Mouse (Mus musculus): ENCODE measurements at regions not wholly inside any gene's neighbourhood (a gene's known extent, or its start where the extent isn't known, plus 50 kb on each side); places are given as distances from the start of the nearest gene placed in this dataset.

GRCm38 (mm10) chr11:22671791-22672490 lies 160.1 kb downstream of the Tmem17 start:
- ATAC-seq (ENCODE audit: insufficient read depth, low read depth) (peak; percentile 36; the same call in 1 of the 2 replicates), DNase-seq (ENCODE audit: low spot score) (no peak)
- no peak overlapping the region for H3K4me2 ChIP-seq (ENCODE audit: low read depth, low read length)
- WGBS = 48% methylated on average over 5 of the region's 5 CpGs
- no peak overlapping the region for H3K9ac ChIP-seq (replicated peaks; ENCODE audit: low read depth, low read length)
- no peaks in the 10 kb centered on the region for H3K36me3 ChIP-seq (replicated peaks; ENCODE audit: control insufficient read depth, insufficient read depth, low read length)
- no peaks in the 10 kb centered on the region; the same call in 1 of the 2 replicates for H3K4me1 ChIP-seq (ENCODE audit: control insufficient read depth, insufficient read depth)
- peak overlapping the region; percentile 40; the same call in 1 of the 2 replicates for H3K27ac ChIP-seq (ENCODE audit: low read depth)
- H3K4me3 ChIP-seq (ENCODE audit: low read depth, low read length) = no peak overlapping the region
- H3K27me3 ChIP-seq (ENCODE audit: control insufficient read depth, insufficient read depth, low read length) = no peaks in the 10 kb centered on the region
- H3K9me3 ChIP-seq (replicated peaks; ENCODE audit: control insufficient read depth, low read length) = no peaks in the 10 kb centered on the region
- TF ChIP-seq EP300 (IDR thresholded peaks at IDR 0.05; ENCODE audit: low read depth) = no peak
- TF ChIP-seq CTCF (IDR thresholded peaks at IDR 0.05; ENCODE audit: low read depth) = no peak

GRCm38 (mm10) chr11:22675047-22675446 lies 163.2 kb downstream of the Tmem17 start:
- no peaks in the 10 kb centered on the region; the same call in 1 of the 2 replicates for H3K4me1 ChIP-seq (ENCODE audit: control insufficient read depth, insufficient read depth)
- 46% methylated on average over 3 of the region's 3 CpGs for WGBS
- H3K27me3 ChIP-seq (ENCODE audit: control insufficient read depth, insufficient read depth, low read length) = no peaks in the 10 kb centered on the region
- 0 out of 2 replicates have a peak overlapping the region, but pooled peaks have one; percentile 2 for H3K27ac ChIP-seq (ENCODE audit: low read depth)
- no peak overlapping the region for H3K9ac ChIP-seq (replicated peaks; ENCODE audit: low read depth, low read length)
- no peaks in the 10 kb centered on the region for H3K9me3 ChIP-seq (replicated peaks; ENCODE audit: control insufficient read depth, low read length)
- no peaks in the 10 kb centered on the region for H3K36me3 ChIP-seq (replicated peaks; ENCODE audit: control insufficient read depth, insufficient read depth, low read length)
- ATAC-seq (ENCODE audit: insufficient read depth, low read depth) = no peak
- TF ChIP-seq CTCF (IDR thresholded peaks at IDR 0.05; ENCODE audit: low read depth) (no peak), EP300 (IDR thresholded peaks at IDR 0.05; ENCODE audit: low read depth) (no peak)
- no peak overlapping the region for H3K4me2 ChIP-seq (ENCODE audit: low read depth, low read length)
- no peak overlapping the region for H3K4me3 ChIP-seq (ENCODE audit: low read depth, low read length)
- no peak for DNase-seq (ENCODE audit: low spot score)

- WGBS = 90% methylated on average over 1 of the region's 1 CpGs
- no peaks in the 10 kb centered on the region; the same call in 1 of the 2 replicates for H3K4me1 ChIP-seq (ENCODE audit: control insufficient read depth, insufficient read depth)
- no peak for DNase-seq (ENCODE audit: low spot score)
Observed at GRCm38 (mm10) chr11:22675754-22676153, 163.9 kb downstream of the Tmem17 start.

GRCm38 (mm10) chr11:22677337-22677736 lies 165.4 kb downstream of the Tmem17 start:
- no peak for ATAC-seq (ENCODE audit: insufficient read depth, low read depth)
- Histone ChIP-seq H3K4me3 (ENCODE audit: low read depth, low read length) (no peak overlapping the region), H3K36me3 (replicated peaks; ENCODE audit: control insufficient read depth, insufficient read depth, low read length) (no peaks in the 10 kb centered on the region), H3K4me1 (ENCODE audit: control insufficient read depth, insufficient read depth) (no peaks in the 10 kb centered on the region; the same call in 1 of the 2 replicates), H3K9ac (replicated peaks; ENCODE audit: low read depth, low read length) (no peak overlapping the region), H3K9me3 (replicated peaks; ENCODE audit: control insufficient read depth, low read length) (no peaks in the 10 kb centered on the region), H3K4me2 (ENCODE audit: low read depth, low read length) (no peak overlapping the region), H3K27me3 (ENCODE audit: control insufficient read depth, insufficient read depth, low read length) (no peaks in the 10 kb centered on the region), H3K27ac (ENCODE audit: low read depth) (no peak overlapping the region)
- TF ChIP-seq EP300 (IDR thresholded peaks at IDR 0.05; ENCODE audit: low read depth) (no peak), CTCF (IDR thresholded peaks at IDR 0.05; ENCODE audit: low read depth) (peak; percentile 67)
- WGBS = 30% methylated on average over 2 of the region's 2 CpGs
- DNase-seq (ENCODE audit: low spot score) = no peak

More at GRCm38 (mm10) chr11:22675754-22676153, 163.9 kb downstream of the Tmem17 start:
- TF ChIP-seq EP300 (IDR thresholded peaks at IDR 0.05; ENCODE audit: low read depth) = no peak
- TF ChIP-seq CTCF (IDR thresholded peaks at IDR 0.05; ENCODE audit: low read depth) = no peak
- no peak for ATAC-seq (ENCODE audit: insufficient read depth, low read depth)
- Histone ChIP-seq H3K9ac (replicated peaks; ENCODE audit: low read depth, low read length) (no peak overlapping the region), H3K36me3 (replicated peaks; ENCODE audit: control insufficient read depth, insufficient read depth, low read length) (no peaks in the 10 kb centered on the region), H3K27ac (ENCODE audit: low read depth) (no peak overlapping the region), H3K4me3 (ENCODE audit: low read depth, low read length) (no peak overlapping the region), H3K27me3 (ENCODE audit: control insufficient read depth, insufficient read depth, low read length) (no peaks in the 10 kb centered on the region), H3K4me2 (ENCODE audit: low read depth, low read length) (no peak overlapping the region), H3K9me3 (replicated peaks; ENCODE audit: control insufficient read depth, low read length) (no peaks in the 10 kb centered on the region)

GRCm38 (mm10) chr11:22684576-22684975 lies 172.7 kb downstream of the Tmem17 start:
- ATAC-seq (ENCODE audit: insufficient read depth, low read depth) = no peak
- no peak for TF ChIP-seq EP300 (IDR thresholded peaks at IDR 0.05; ENCODE audit: low read depth)
- no peak for TF ChIP-seq CTCF (IDR thresholded peaks at IDR 0.05; ENCODE audit: low read depth)
- no peak overlapping the region for H3K4me3 ChIP-seq (ENCODE audit: low read depth, low read length)
- no peaks in the 10 kb centered on the region for H3K27me3 ChIP-seq (ENCODE audit: control insufficient read depth, insufficient read depth, low read length)
- H3K9ac ChIP-seq (replicated peaks; ENCODE audit: low read depth, low read length) = no peak overlapping the region
- no peak overlapping the region for H3K4me2 ChIP-seq (ENCODE audit: low read depth, low read length)
- no peaks in the 10 kb centered on the region for H3K9me3 ChIP-seq (replicated peaks; ENCODE audit: control insufficient read depth, low read length)
- H3K27ac ChIP-seq (ENCODE audit: low read depth) = no peak overlapping the region
- H3K4me1 ChIP-seq (ENCODE audit: control insufficient read depth, insufficient read depth) = no peaks in the 10 kb centered on the region
- no peak for DNase-seq (ENCODE audit: low spot score)
- 93% methylated on average over 4 of the region's 4 CpGs for WGBS
- no peaks in the 10 kb centered on the region for H3K36me3 ChIP-seq (replicated peaks; ENCODE audit: control insufficient read depth, insufficient read depth, low read length)

Data from heart, postnatal 0 days (tissue).